Mouse (Mus musculus) midbrain, postnatal 0 days (tissue): ENCODE results near the gene Cacna2d2. TPM values are rescaled to one million over a fixed set of nuclear protein-coding genes. Genes with fewer than 3 reads are reported as not detected.
A peak's percentile ranks its signal among the peaks of the same experiment; 100 is the strongest.

Source experiments
- ATAC-seq: fragments of 200-750 bp; cut with Nextera tagmentation; 2 replicates; pipeline ENCODE4 v1.8.0; 2017; ENCODE audit warnings: moderate number of reproducible peaks, mild to moderate bottlenecking, moderate TSS enrichment, moderate library complexity; ENCODE audit not compliant: low FRiP score
- DNase-seq: peaks from one replicate; pipeline ENCODE4 v3.0.0-alpha.2; 2015; ENCODE audit warnings: low spot score
- H3K27ac ChIP-seq: fragments of 300-500 bp; sonication (generic); 2 replicates; pipeline ENCODE4 v1.5.1; 2014; ENCODE audit warnings: low read depth, mild to moderate bottlenecking, low read length, mixed read lengths
- H3K27me3 ChIP-seq: fragments of 300-500 bp; sonication (generic); 2 replicates; pipeline ENCODE4 v1.6.1; 2014; ENCODE audit warnings: low read length, control low read depth, mixed read lengths; ENCODE audit not compliant: insufficient read depth
- H3K36me3 ChIP-seq: fragments of 300-500 bp; sonication (generic); 2 replicates; pipeline ENCODE4 v1.6.1; 2014; ENCODE audit warnings: low read length, control low read depth, mixed read lengths; ENCODE audit not compliant: insufficient read depth
- H3K4me1 ChIP-seq: fragments of 300-500 bp; sonication (generic); 2 replicates; pipeline ENCODE4 v1.6.1; 2014; ENCODE audit warnings: mild to moderate bottlenecking, control low read depth, antibody characterized with exemption, low read length, mixed read lengths; ENCODE audit not compliant: insufficient read depth
- H3K4me2 ChIP-seq: fragments of 300-500 bp; sonication (generic); 2 replicates; pipeline ENCODE4 v1.6.1; 2014; ENCODE audit warnings: low read depth, mild to moderate bottlenecking, low read length, mixed read lengths; ENCODE audit not compliant: poor library complexity, severe bottlenecking
- H3K4me3 ChIP-seq: fragments of 300-500 bp; sonication (generic); 2 replicates; pipeline ENCODE4 v1.5.1; 2014; ENCODE audit warnings: low read depth, mild to moderate bottlenecking, low read length, moderate library complexity
- H3K9ac ChIP-seq: fragments of 300-500 bp; sonication (generic); replicated peaks from 2 replicates; pipeline ENCODE4 v1.6.1; 2014; ENCODE audit warnings: mild to moderate bottlenecking, low read length, moderate library complexity, mixed read lengths; ENCODE audit not compliant: poor library complexity, severe bottlenecking
- H3K9me3 ChIP-seq: fragments of 300-500 bp; sonication (generic); 2 replicates; pipeline ENCODE4 v1.6.1; 2016; ENCODE audit warnings: low read length, control low read depth
- CTCF ChIP-seq: IDR thresholded peaks from 2 replicates; pipeline ENCODE4 v1.5.1; 2016; ENCODE audit warnings: antibody characterized with exemption, mild to moderate bottlenecking
- WGBS: fragments of 180-500 bp; shearing (Covaris S2); extraction: QIAGEN DNeasy Blood & Tissue Kit; methylation state at CpG from one replicate; pipeline ENCODE4 v1.1.7; 2014; 5-methylcytosine and 5-hydroxymethylcytosine counted together
- polyA plus RNA-seq: library from polyadenylated mRNA; unstranded; fragments of >200 nt; fragmentation: Nextera tagmentation; extraction: Ambion mirVana; gene quantifications from 2 replicates; pipeline ENCODE4 v1.2.1, GENCODE M21; 2015
- total RNA-seq: library from RNA; depleted of rRNA; stranded (reverse); fragments of >200 nt; gene quantifications from 2 replicates; pipeline ENCODE4 v1.2.3, GENCODE M21; 2014

Cacna2d2 gene
- total and polyA plus RNA-seq, 2 experiments from 2014 or later = 9.0 to 191 TPM

GRCm38 (mm10) chr9:107534408-107535202, 135.2 kb downstream of the Cacna2d2 start:
- TF ChIP-seq CTCF = no peak
- peak overlapping the region; percentile 90 for H3K4me3 ChIP-seq
- peak; percentile 8; the same call in 1 of the 2 replicates for ATAC-seq
- H3K36me3 ChIP-seq = peaks cover 23% of the 10 kb centered on the region
- H3K27me3 ChIP-seq = no peaks in the 10 kb centered on the region
- H3K4me2 ChIP-seq = peak overlapping the region; percentile 98
- peak overlapping the region; percentile 81 for H3K27ac ChIP-seq
- H3K9me3 ChIP-seq = no peaks in the 10 kb centered on the region
- H3K9ac ChIP-seq = peak overlapping the region; percentile 90
- DNase-seq = no peak
- H3K4me1 ChIP-seq = peaks cover 14% of the 10 kb centered on the region
- WGBS = under 1% methylated on average over 40 of the region's 40 CpGs

GRCm38 (mm10) chr9:107538231-107538630, 138.8 kb downstream of the Cacna2d2 start:
- Histone ChIP-seq H3K36me3 (peaks cover 28% of the 10 kb centered on the region), H3K27me3 (no peaks in the 10 kb centered on the region), H3K4me2 (no peak overlapping the region), H3K4me1 (peaks cover 22% of the 10 kb centered on the region), H3K4me3 (no peak overlapping the region), H3K9me3 (no peaks in the 10 kb centered on the region), H3K9ac (no peak overlapping the region), H3K27ac (no peak overlapping the region)
- ATAC-seq (no peak), DNase-seq (no peak)
- WGBS = 90% methylated on average over 7 of the region's 7 CpGs
- no peak for TF ChIP-seq CTCF

GRCm38 (mm10) chr9:107538711-107539110, 139.3 kb downstream of the Cacna2d2 start:
- Histone ChIP-seq H3K4me2 (no peak overlapping the region), H3K4me3 (no peak overlapping the region), H3K4me1 (peaks cover 22% of the 10 kb centered on the region), H3K9me3 (no peaks in the 10 kb centered on the region), H3K36me3 (peaks cover 28% of the 10 kb centered on the region), H3K27me3 (no peaks in the 10 kb centered on the region), H3K9ac (no peak overlapping the region), H3K27ac (no peak overlapping the region)
- DNase-seq (no peak), ATAC-seq (no peak)
- TF ChIP-seq CTCF = no peak
- 90% methylated on average over 3 of the region's 3 CpGs for WGBS

GRCm38 (mm10) chr9:107539940-107540339, 140.5 kb downstream of the Cacna2d2 start:
- no peak overlapping the region for H3K27ac ChIP-seq
- H3K4me3 ChIP-seq = no peak overlapping the region
- H3K4me1 ChIP-seq = peaks cover 22% of the 10 kb centered on the region
- no peak for DNase-seq
- no peaks in the 10 kb centered on the region for H3K9me3 ChIP-seq
- WGBS = 93% methylated on average over 8 of the region's 8 CpGs
- no peak for TF ChIP-seq CTCF
- no peak overlapping the region for H3K9ac ChIP-seq
- H3K27me3 ChIP-seq = no peaks in the 10 kb centered on the region
- H3K36me3 ChIP-seq = peaks cover 38% of the 10 kb centered on the region
- ATAC-seq = no peak
- no peak overlapping the region for H3K4me2 ChIP-seq

GRCm38 (mm10) chr9:107540420-107540819, 141.0 kb downstream of the Cacna2d2 start:
- no peak overlapping the region for H3K9ac ChIP-seq
- no peaks in the 10 kb centered on the region for H3K27me3 ChIP-seq
- WGBS = 76% methylated on average over 4 of the region's 4 CpGs
- H3K4me3 ChIP-seq = no peak overlapping the region
- ATAC-seq (no peak), DNase-seq (no peak)
- 0 out of 2 replicates have a peak, but pooled peaks have one; percentile 5 for TF ChIP-seq CTCF
- H3K9me3 ChIP-seq = no peaks in the 10 kb centered on the region
- H3K4me2 ChIP-seq = peak overlapping the region; percentile 79
- H3K4me1 ChIP-seq = peaks cover 22% of the 10 kb centered on the region
- no peak overlapping the region for H3K27ac ChIP-seq
- H3K36me3 ChIP-seq = peaks cover 42% of the 10 kb centered on the region

GRCm38 (mm10) chr9:107541005-107541404, 141.6 kb downstream of the Cacna2d2 start:
- Histone ChIP-seq H3K27ac (peak overlapping the region; percentile 14; the same call in 1 of the 2 replicates), H3K27me3 (no peaks in the 10 kb centered on the region), H3K4me1 (peaks cover 16% of the 10 kb centered on the region), H3K9ac (peak overlapping the region; percentile 58), H3K36me3 (peaks cover 43% of the 10 kb centered on the region), H3K4me2 (peak overlapping the region; percentile 79), H3K9me3 (no peaks in the 10 kb centered on the region), H3K4me3 (peak overlapping the region; percentile 56)
- no peak for TF ChIP-seq CTCF
- 45% methylated on average over 10 of the region's 10 CpGs for WGBS
- ATAC-seq (no peak), DNase-seq (no peak)
